Mouse (Mus musculus) megakaryocyte, embryonic 14.5 days (primary cell): ENCODE data around the gene Aff3.

ENCODE experiments used
- FLI1 ChIP-seq: IDR thresholded peaks from 2 replicates; pipeline ENCODE4 v1.6.1; 2012; ENCODE audit warnings: low read length, inconsistent platforms, mixed read lengths
- GATA1 ChIP-seq: IDR thresholded peaks from 3 replicates; pipeline ENCODE4 v1.6.1; 2012; ENCODE audit warnings: mixed read lengths, low read length, inconsistent platforms, borderline replicate concordance

GRCm38 (mm10) chr1:38347346-38347745 lies 317.4 kb downstream of the Aff3 start:
- TF ChIP-seq GATA1 (no peak), FLI1 (no peak)
